Mouse (Mus musculus): ENCODE measurements at regions not wholly inside any gene's neighbourhood (a gene's known extent, or its start where the extent isn't known, plus 50 kb on each side); places are given as distances from the start of the nearest gene placed in this dataset.

- 81% methylated on average over 1 of the region's 1 CpGs for WGBS
- no peaks in the 10 kb centered on the region for H3K9me3 ChIP-seq
- no peak for ATAC-seq (ENCODE audit: insufficient number of reproducible peaks, low FRiP score, low TSS enrichment, low read depth)
- no peaks in the 10 kb centered on the region for H3K4me1 ChIP-seq
- H3K36me3 ChIP-seq, result no peaks in the 10 kb centered on the region
- no peak overlapping the region for H3K4me2 ChIP-seq
- H3K27ac ChIP-seq, result no peak overlapping the region
- H3K27me3 ChIP-seq, result no peaks in the 10 kb centered on the region
- H3K4me3 ChIP-seq, result no peak overlapping the region
- H3K9ac ChIP-seq, result no peak overlapping the region
Observed at GRCm38 (mm10) chr14:113566885-113567284, 252.5 kb downstream of the Tpm3-rs7 start.

- no peak overlapping the region for H3K9ac ChIP-seq
- no peaks in the 10 kb centered on the region for H3K4me1 ChIP-seq
- 30% methylated on average over 5 of the region's 5 CpGs for WGBS
- H3K36me3 ChIP-seq, result no peaks in the 10 kb centered on the region
- H3K9me3 ChIP-seq, result no peaks in the 10 kb centered on the region
- H3K4me2 ChIP-seq, result no peak overlapping the region
- H3K27me3 ChIP-seq, result no peaks in the 10 kb centered on the region
- H3K4me3 ChIP-seq, result no peak overlapping the region
- H3K27ac ChIP-seq, result no peak overlapping the region
- ATAC-seq (ENCODE audit: insufficient number of reproducible peaks, low FRiP score, low TSS enrichment, low read depth), result 0 out of 2 replicates have a peak, but pooled peaks have one; percentile 58
Observed at GRCm38 (mm10) chr14:113590811-113591210, 276.4 kb downstream of the Tpm3-rs7 start.

GRCm38 (mm10) chr14:113627115-113627514 is 312.7 kb downstream of the Tpm3-rs7 start:
- H3K9ac ChIP-seq, result no peak overlapping the region
- no peaks in the 10 kb centered on the region for H3K9me3 ChIP-seq
- no peak overlapping the region for H3K4me2 ChIP-seq
- H3K27me3 ChIP-seq, result no peaks in the 10 kb centered on the region
- H3K4me1 ChIP-seq, result no peaks in the 10 kb centered on the region
- no peak for ATAC-seq (ENCODE audit: insufficient number of reproducible peaks, low FRiP score, low TSS enrichment, low read depth)
- H3K27ac ChIP-seq, result no peak overlapping the region
- 76% methylated on average over 2 of the region's 2 CpGs for WGBS
- H3K4me3 ChIP-seq, result no peak overlapping the region
- H3K36me3 ChIP-seq, result no peaks in the 10 kb centered on the region

- H3K9ac ChIP-seq, result no peak overlapping the region
- ATAC-seq (ENCODE audit: insufficient number of reproducible peaks, low FRiP score, low TSS enrichment, low read depth), result no peak
- no peak overlapping the region for H3K4me2 ChIP-seq
- no peaks in the 10 kb centered on the region for H3K27me3 ChIP-seq
- H3K4me3 ChIP-seq, result no peak overlapping the region
- 69% methylated on average over 5 of the region's 5 CpGs for WGBS
- H3K27ac ChIP-seq, result no peak overlapping the region
- no peaks in the 10 kb centered on the region for H3K4me1 ChIP-seq
- no peaks in the 10 kb centered on the region for H3K36me3 ChIP-seq
- H3K9me3 ChIP-seq, result no peaks in the 10 kb centered on the region
Observed at GRCm38 (mm10) chr14:113651296-113651695, 336.9 kb downstream of the Tpm3-rs7 start.

- WGBS, result 42% methylated on average over 1 of the region's 1 CpGs
- Histone ChIP-seq H3K4me2 (no peak overlapping the region), H3K27ac (no peak overlapping the region), H3K36me3 (no peaks in the 10 kb centered on the region), H3K27me3 (no peaks in the 10 kb centered on the region), H3K4me3 (no peak overlapping the region), H3K9ac (no peak overlapping the region), H3K4me1 (no peaks in the 10 kb centered on the region), H3K9me3 (no peaks in the 10 kb centered on the region)
- no peak for ATAC-seq (ENCODE audit: insufficient number of reproducible peaks, low FRiP score, low TSS enrichment, low read depth)
Observed at GRCm38 (mm10) chr14:113656864-113657263, 342.5 kb downstream of the Tpm3-rs7 start.

- no peak for ATAC-seq (ENCODE audit: insufficient number of reproducible peaks, low FRiP score, low TSS enrichment, low read depth)
- no peaks in the 10 kb centered on the region for H3K27me3 ChIP-seq
- WGBS, result 49% methylated on average over 1 of the region's 1 CpGs
- no peak overlapping the region for H3K4me3 ChIP-seq
- H3K4me2 ChIP-seq, result no peak overlapping the region
- no peak overlapping the region for H3K27ac ChIP-seq
- H3K4me1 ChIP-seq, result no peaks in the 10 kb centered on the region
- no peak overlapping the region for H3K9ac ChIP-seq
- H3K36me3 ChIP-seq, result no peaks in the 10 kb centered on the region
- no peaks in the 10 kb centered on the region for H3K9me3 ChIP-seq
Observed at GRCm38 (mm10) chr14:113668660-113669059, 354.3 kb downstream of the Tpm3-rs7 start.

- Histone ChIP-seq H3K4me2 (no peak overlapping the region), H3K9ac (no peak overlapping the region), H3K27me3 (no peaks in the 10 kb centered on the region), H3K27ac (no peak overlapping the region), H3K36me3 (no peaks in the 10 kb centered on the region), H3K9me3 (no peaks in the 10 kb centered on the region), H3K4me3 (no peak overlapping the region), H3K4me1 (no peaks in the 10 kb centered on the region)
- ATAC-seq (ENCODE audit: insufficient number of reproducible peaks, low FRiP score, low TSS enrichment, low read depth), result no peak
- WGBS, result 72% methylated on average over 2 of the region's 2 CpGs
Observed at GRCm38 (mm10) chr14:113669386-113669785, 355.0 kb downstream of the Tpm3-rs7 start.

- no peak for ATAC-seq (ENCODE audit: insufficient number of reproducible peaks, low FRiP score, low TSS enrichment, low read depth)
- H3K4me1 ChIP-seq, result no peaks in the 10 kb centered on the region
- H3K4me3 ChIP-seq, result no peak overlapping the region
- H3K9me3 ChIP-seq, result no peaks in the 10 kb centered on the region
- H3K36me3 ChIP-seq, result no peaks in the 10 kb centered on the region
- H3K27ac ChIP-seq, result no peak overlapping the region
- H3K27me3 ChIP-seq, result no peaks in the 10 kb centered on the region
- no peak overlapping the region for H3K4me2 ChIP-seq
- 57% methylated on average over 2 of the region's 2 CpGs for WGBS
- no peak overlapping the region for H3K9ac ChIP-seq
Observed at GRCm38 (mm10) chr14:113710953-113711352, 396.5 kb downstream of the Tpm3-rs7 start.

All from limb, embryonic 15.5 days (tissue).